Mouse (Mus musculus): ENCODE measurements around the gene Actr6. TPM values are rescaled to one million over a fixed set of nuclear protein-coding genes. Genes with fewer than 3 reads are reported as not detected.
"Not testable (repeated sequence)": the region's sequence is repeated elsewhere in the genome, so short reads cannot be mapped to it uniquely, and the experiment has no call there.

Actr6 gene
- polyA plus RNA-seq, 1 experiment: not detected

DNA sequence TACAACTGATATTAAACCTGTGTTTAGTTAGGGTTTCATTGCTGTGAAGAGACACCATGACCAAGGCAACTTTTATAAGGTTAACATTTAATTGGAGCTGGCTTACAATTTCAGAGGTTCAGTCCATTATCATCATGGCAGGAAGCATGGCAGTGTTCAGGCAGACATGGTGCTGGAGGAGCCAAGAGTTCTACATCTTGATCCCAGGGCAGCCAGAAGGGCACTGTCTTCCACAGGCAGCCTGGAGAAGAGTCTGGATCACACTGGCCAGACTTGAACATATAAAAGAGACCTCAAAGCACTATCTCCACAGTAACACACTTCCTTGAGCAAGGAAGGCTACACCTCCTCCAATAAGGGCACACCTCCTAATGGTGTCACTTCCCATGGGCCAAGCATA lies 11.8 kb downstream of the Actr6 start:
- Histone ChIP-seq H3K4me1 (ENCODE audit: control insufficient read depth, insufficient read depth, insufficient read length, low read length) (no peaks in the 10 kb centered on the region), H3K4me3 (ENCODE audit: low read depth, low read length) (no peak overlapping the region), H3K36me3 (ENCODE audit: control insufficient read depth, insufficient read depth, low read length) (peaks cover 18% of the 10 kb centered on the region), H3K27ac (ENCODE audit: insufficient read depth, low read depth, low read length) (no peak overlapping the region), H3K27me3 (ENCODE audit: control insufficient read depth, insufficient read depth, low read length) (no peaks in the 10 kb centered on the region)
- no peak for TF ChIP-seq POLR2A (IDR thresholded peaks at IDR 0.05; ENCODE audit: low read depth, low read length)
- no peak for TF ChIP-seq CTCF (IDR thresholded peaks at IDR 0.05; ENCODE audit: extremely low read depth, insufficient read length, insufficient replicate concordance, low read depth, low read length)

DNA sequence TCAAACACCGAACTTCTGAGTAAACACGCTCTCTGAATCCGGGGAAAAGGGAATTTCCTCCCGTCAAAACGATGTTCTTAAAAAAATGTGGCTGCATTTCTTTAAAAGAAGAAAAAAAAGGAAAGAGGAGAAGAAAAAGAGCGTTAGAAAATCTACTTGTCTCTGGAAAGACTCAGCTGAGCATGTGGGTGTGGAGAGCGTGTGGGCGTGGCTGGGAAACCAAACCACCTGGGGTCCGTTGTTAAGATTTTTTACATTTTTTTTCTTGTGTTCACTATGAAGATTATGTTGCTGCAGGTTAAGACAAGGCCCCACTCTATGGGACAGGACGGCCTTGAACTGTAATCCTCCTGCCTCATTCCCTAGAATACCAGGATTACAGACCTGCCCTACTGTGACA lies 17.2 kb downstream of the Actr6 start:
- no peaks in the 10 kb centered on the region for H3K4me1 ChIP-seq (ENCODE audit: control insufficient read depth, insufficient read depth, insufficient read length, low read length)
- TF ChIP-seq CTCF (IDR thresholded peaks at IDR 0.05; ENCODE audit: extremely low read depth, insufficient read length, insufficient replicate concordance, low read depth, low read length) (no peak), POLR2A (IDR thresholded peaks at IDR 0.05; ENCODE audit: low read depth, low read length) (no peak)
- peaks cover 18% of the 10 kb centered on the region for H3K36me3 ChIP-seq (ENCODE audit: control insufficient read depth, insufficient read depth, low read length)
- 84% methylated on average over 10 of the region's 10 CpGs for WGBS
- no peak overlapping the region for H3K4me3 ChIP-seq (ENCODE audit: low read depth, low read length)
- no peak overlapping the region for H3K27ac ChIP-seq (ENCODE audit: insufficient read depth, low read depth, low read length)
- no peaks in the 10 kb centered on the region for H3K27me3 ChIP-seq (ENCODE audit: control insufficient read depth, insufficient read depth, low read length)

GRCm38 (mm10) chr10:89708720-89709119 lies 23.4 kb downstream of the Actr6 start:
- no peaks in the 10 kb centered on the region for H3K4me1 ChIP-seq (ENCODE audit: control insufficient read depth, insufficient read depth, insufficient read length, low read length)
- peaks cover 9% of the 10 kb centered on the region for H3K36me3 ChIP-seq (ENCODE audit: control insufficient read depth, insufficient read depth, low read length)
- TF ChIP-seq POLR2A (IDR thresholded peaks at IDR 0.05; ENCODE audit: low read depth, low read length): no peak
- TF ChIP-seq CTCF (IDR thresholded peaks at IDR 0.05; ENCODE audit: extremely low read depth, insufficient read length, insufficient replicate concordance, low read depth, low read length): no peak
- H3K27ac ChIP-seq (ENCODE audit: insufficient read depth, low read depth, low read length): no peak overlapping the region
- H3K27me3 ChIP-seq (ENCODE audit: control insufficient read depth, insufficient read depth, low read length): no peaks in the 10 kb centered on the region
- H3K4me3 ChIP-seq (ENCODE audit: low read depth, low read length): no peak overlapping the region
- WGBS: 38% methylated on average over 10 of the region's 10 CpGs

GRCm38 (mm10) chr10:89707397-89707796 lies 24.7 kb downstream of the Actr6 start:
- 77% methylated on average over 3 of the region's 3 CpGs for WGBS
- TF ChIP-seq CTCF (IDR thresholded peaks at IDR 0.05; ENCODE audit: extremely low read depth, insufficient read length, insufficient replicate concordance, low read depth, low read length): no peak
- TF ChIP-seq POLR2A (IDR thresholded peaks at IDR 0.05; ENCODE audit: low read depth, low read length): no peak
- no peak overlapping the region for H3K4me3 ChIP-seq (ENCODE audit: low read depth, low read length)
- no peaks in the 10 kb centered on the region for H3K4me1 ChIP-seq (ENCODE audit: control insufficient read depth, insufficient read depth, insufficient read length, low read length)
- no peak overlapping the region for H3K27ac ChIP-seq (ENCODE audit: insufficient read depth, low read depth, low read length)
- H3K36me3 ChIP-seq (ENCODE audit: control insufficient read depth, insufficient read depth, low read length): peaks cover 4% of the 10 kb centered on the region
- no peaks in the 10 kb centered on the region for H3K27me3 ChIP-seq (ENCODE audit: control insufficient read depth, insufficient read depth, low read length)

DNA sequence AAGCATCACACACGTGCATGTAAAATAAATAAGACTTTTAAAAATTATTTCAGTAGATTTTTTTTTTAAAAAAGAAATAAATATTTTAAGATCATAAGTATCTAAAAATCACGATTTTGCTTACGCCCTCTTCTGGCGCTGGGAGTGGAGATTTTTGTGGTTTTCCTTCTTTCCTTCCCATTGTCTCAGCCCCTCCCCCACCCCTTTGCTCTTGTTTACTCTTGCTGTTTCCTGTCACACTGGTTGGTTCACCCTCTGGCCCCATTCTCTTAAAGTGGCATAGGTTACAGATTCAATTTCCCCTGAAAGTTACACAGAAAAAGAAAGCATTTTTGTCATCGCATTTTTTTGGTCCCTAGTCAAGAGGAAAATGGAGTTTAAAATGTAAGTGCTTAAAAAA lies 29.1 kb downstream of the Actr6 start:
- Histone ChIP-seq H3K36me3 (ENCODE audit: control insufficient read depth, insufficient read depth, low read length) (no peaks in the 10 kb centered on the region), H3K4me1 (ENCODE audit: control insufficient read depth, insufficient read depth, insufficient read length, low read length) (no peaks in the 10 kb centered on the region), H3K4me3 (ENCODE audit: low read depth, low read length) (no peak overlapping the region), H3K27ac (ENCODE audit: insufficient read depth, low read depth, low read length) (no peak overlapping the region), H3K27me3 (ENCODE audit: control insufficient read depth, insufficient read depth, low read length) (no peaks in the 10 kb centered on the region)
- 39% methylated on average over 5 of the region's 5 CpGs for WGBS
- TF ChIP-seq POLR2A (IDR thresholded peaks at IDR 0.05; ENCODE audit: low read depth, low read length) (no peak), CTCF (IDR thresholded peaks at IDR 0.05; ENCODE audit: extremely low read depth, insufficient read length, insufficient replicate concordance, low read depth, low read length) (no peak)

GRCm38 (mm10) chr10:89697956-89698355 lies 34.1 kb downstream of the Actr6 start:
- Histone ChIP-seq H3K27ac (ENCODE audit: insufficient read depth, low read depth, low read length) (no peak overlapping the region), H3K4me1 (ENCODE audit: control insufficient read depth, insufficient read depth, insufficient read length, low read length) (no peaks in the 10 kb centered on the region), H3K4me3 (ENCODE audit: low read depth, low read length) (no peak overlapping the region), H3K27me3 (ENCODE audit: control insufficient read depth, insufficient read depth, low read length) (no peaks in the 10 kb centered on the region), H3K36me3 (ENCODE audit: control insufficient read depth, insufficient read depth, low read length) (no peaks in the 10 kb centered on the region)
- 87% methylated on average over 3 of the region's 3 CpGs for WGBS
- TF ChIP-seq CTCF (IDR thresholded peaks at IDR 0.05; ENCODE audit: extremely low read depth, insufficient read length, insufficient replicate concordance, low read depth, low read length): no peak
- no peak for TF ChIP-seq POLR2A (IDR thresholded peaks at IDR 0.05; ENCODE audit: low read depth, low read length)

DNA sequence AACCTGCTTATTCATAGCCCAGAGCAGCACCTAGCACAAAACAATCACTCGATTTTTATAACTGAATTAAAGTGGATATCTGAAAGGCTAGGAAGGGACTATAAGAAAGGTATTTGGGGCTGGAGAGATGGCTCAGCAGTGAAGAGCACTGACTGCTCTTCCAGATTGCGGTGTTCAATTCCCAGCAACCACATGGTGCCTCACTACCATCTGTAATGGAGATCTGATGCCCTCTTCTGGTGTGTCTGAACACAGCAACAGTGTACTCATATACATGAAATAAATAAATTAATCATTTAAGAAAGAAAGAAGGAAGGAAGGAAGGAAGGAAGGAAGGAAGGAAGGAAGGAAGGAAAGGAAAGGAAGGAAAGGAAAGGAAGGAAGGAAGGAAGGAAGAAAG lies 35.8 kb downstream of the Actr6 start:
- not testable (repeated sequence) for H3K27ac ChIP-seq (ENCODE audit: insufficient read depth, low read depth, low read length); H3K4me3 ChIP-seq (ENCODE audit: low read depth, low read length); H3K27me3 ChIP-seq (ENCODE audit: control insufficient read depth, insufficient read depth, low read length); H3K4me1 ChIP-seq (ENCODE audit: control insufficient read depth, insufficient read depth, insufficient read length, low read length); H3K36me3 ChIP-seq (ENCODE audit: control insufficient read depth, insufficient read depth, low read length)
- 65% methylated on average over 2 of the region's 2 CpGs for WGBS

Data from small intestine, adult 2 months (tissue).